Mouse (Mus musculus) lung, embryonic 15.5 days (tissue): ENCODE results near the gene Gm8220. TPM values are rescaled to one million over a fixed set of nuclear protein-coding genes. Genes with fewer than 3 reads are reported as not detected.
"Not testable (repeated sequence)": the region's sequence is repeated elsewhere in the genome, so short reads cannot be mapped to it uniquely, and the experiment has no call there.

Source experiments
- ATAC-seq: fragments of 200-750 bp; cut with Nextera tagmentation; 2 replicates; pipeline ENCODE4 v1.8.0; 2017; ENCODE audit warnings: moderate number of reproducible peaks, borderline replicate concordance; ENCODE audit not compliant: low FRiP score, low TSS enrichment; ENCODE audit errors: extremely low read depth
- H3K27ac ChIP-seq: fragments of 300-500 bp; sonication (generic); 2 replicates; pipeline ENCODE4 v1.5.1; 2015; ENCODE audit warnings: moderate library complexity, mild to moderate bottlenecking, inconsistent platforms
- H3K27me3 ChIP-seq: fragments of 300-500 bp; sonication (generic); 2 replicates; pipeline ENCODE4 v1.6.1; 2015; ENCODE audit warnings: inconsistent platforms
- H3K36me3 ChIP-seq: fragments of 300-500 bp; sonication (generic); 2 replicates; pipeline ENCODE4 v1.6.1; 2015; ENCODE audit warnings: inconsistent platforms
- H3K4me1 ChIP-seq: fragments of 300-500 bp; sonication (generic); 2 replicates; pipeline ENCODE4 v1.6.1; 2015; ENCODE audit warnings: inconsistent platforms
- H3K4me2 ChIP-seq: fragments of 300-500 bp; sonication (generic); 2 replicates; pipeline ENCODE4 v1.6.1; 2015; ENCODE audit warnings: inconsistent platforms, mild to moderate bottlenecking, moderate library complexity
- H3K4me3 ChIP-seq: fragments of 300-500 bp; sonication (generic); 2 replicates; pipeline ENCODE4 v1.5.1; 2015; ENCODE audit warnings: mild to moderate bottlenecking, inconsistent platforms
- H3K9ac ChIP-seq: fragments of 300-500 bp; sonication (generic); 2 replicates; pipeline ENCODE4 v1.6.1; 2015; ENCODE audit warnings: inconsistent platforms
- H3K9me3 ChIP-seq: fragments of 300-500 bp; sonication (generic); 2 replicates; pipeline ENCODE4 v1.6.1; 2016; ENCODE audit warnings: inconsistent platforms
- WGBS: fragments of 180-500 bp; shearing (Covaris S2); methylation state at CpG from one replicate; pipeline ENCODE4 v1.1.7; 2015; 5-methylcytosine and 5-hydroxymethylcytosine counted together
- polyA plus RNA-seq: library from polyadenylated mRNA; unstranded; fragments of >200 nt; fragmentation: Nextera tagmentation; extraction: Ambion mirVana; gene quantifications from 2 replicates; pipeline ENCODE4 v1.2.1, GENCODE M21; 2015

The Gm8220 gene
- not detected in 2 replicates for polyA plus RNA-seq

- not testable (repeated sequence) for H3K27ac ChIP-seq, H3K9ac ChIP-seq, H3K27me3 ChIP-seq, H3K4me1 ChIP-seq, H3K4me3 ChIP-seq, H3K9me3 ChIP-seq, ATAC-seq, H3K36me3 ChIP-seq, H3K4me2 ChIP-seq
- 74% methylated on average over 2 of the region's 2 CpGs for WGBS
These were observed at the start of gene Gm8220 for GRCm38 (mm10) chr14:44285280-44285679. TSS of gene Gm8220 (plus strand) at chr14:44285580.

- no peaks in the 10 kb centered on the region for H3K4me1 ChIP-seq
- WGBS = 89% methylated on average over 16 of the region's 16 CpGs
- no peak overlapping the region for H3K4me3 ChIP-seq
- H3K27me3 ChIP-seq = no peaks in the 10 kb centered on the region
- no peaks in the 10 kb centered on the region for H3K36me3 ChIP-seq
- H3K9me3 ChIP-seq = no peaks in the 10 kb centered on the region
- no peak for ATAC-seq
- no peak overlapping the region for H3K4me2 ChIP-seq
- H3K27ac ChIP-seq = no peak overlapping the region
- no peak overlapping the region for H3K9ac ChIP-seq
These were observed 37.3 kb upstream of the Gm8220 start for GRCm38 (mm10) chr14:44248039-44248438.

GRCm38 (mm10) chr14:44312049-44312448 is 26.7 kb downstream of the Gm8220 start:
- not testable (repeated sequence) for ATAC-seq, H3K9me3 ChIP-seq, H3K27me3 ChIP-seq, H3K27ac ChIP-seq, H3K4me2 ChIP-seq, H3K36me3 ChIP-seq, H3K4me1 ChIP-seq, H3K9ac ChIP-seq, H3K4me3 ChIP-seq
- 70% methylated on average over 4 of the region's 4 CpGs for WGBS

GRCm38 (mm10) chr14:44338484-44338883 is 53.1 kb downstream of the Gm8220 start, which contains the start of gene Gm5930:
TSS of gene Gm5930 (minus strand) at chr14:44338584.
- H3K9ac ChIP-seq, H3K36me3 ChIP-seq, H3K4me1 ChIP-seq, H3K27ac ChIP-seq, H3K4me3 ChIP-seq, H3K27me3 ChIP-seq, H3K9me3 ChIP-seq, ATAC-seq, H3K4me2 ChIP-seq: not testable (repeated sequence)
- no CpG with 5 or more reads among the region's 2 CpGs for WGBS

Other genes with a start within 250 kb of the Gm8220 start
- gene Ear2, start 182.9 kb upstream of the Gm8220 start, polyA plus RNA-seq = 3.7 and 4.3 TPM in 2 replicates
- gene Gm3327, start 161.7 kb upstream of the Gm8220 start, polyA plus RNA-seq = not detected in 2 replicates
- not detected in 2 replicates for gene Gm8212, start 87.9 kb upstream of the Gm8220 start, polyA plus RNA-seq
- gene 4930503E14Rik, start 72.3 kb upstream of the Gm8220 start, polyA plus RNA-seq = not detected in 2 replicates
- gene Gm5930, start 53.0 kb downstream of the Gm8220 start, polyA plus RNA-seq = not detected in 2 replicates
- gene Gm8229, start 79.8 kb downstream of the Gm8220 start, polyA plus RNA-seq = not detected in 2 replicates
- gene Gm3371, start 125.1 kb downstream of the Gm8220 start, polyA plus RNA-seq = not detected in 2 replicates
- not detected in 2 replicates for gene Gm8232, start 148.1 kb downstream of the Gm8220 start, polyA plus RNA-seq
- gene BC061237, start 206.9 kb downstream of the Gm8220 start, polyA plus RNA-seq = not detected in 2 replicates
- gene Gm17093, start 232.7 kb downstream of the Gm8220 start, polyA plus RNA-seq = not detected in 2 replicates